Mouse (Mus musculus): Measurements from ENCODE around the gene 9430097D07Rik. TPM values are rescaled to one million over a fixed set of nuclear protein-coding genes. Genes with fewer than 3 reads are reported as not detected.

The 9430097D07Rik gene
- polyA plus RNA-seq, 1 experiment = 0.04 TPM

- H3K4me2 ChIP-seq (ENCODE audit: low read depth) = peak within 1 kb of the TSS; percentile 83
- no peaks in the 10 kb centered on the region for H3K27me3 ChIP-seq (ENCODE audit: control insufficient read depth, insufficient read depth, insufficient read length)
- TF ChIP-seq TCF12 (IDR thresholded peaks at IDR 0.05; ENCODE audit: insufficient read depth, poor library complexity, severe bottlenecking) (no peak), SRF (IDR thresholded peaks at IDR 0.05; ENCODE audit: control insufficient read depth, insufficient read length, low read depth) (peak; percentile 71), USF1 (IDR thresholded peaks at IDR 0.05; ENCODE audit: low read depth) (peak; percentile 98), REST (IDR thresholded peaks at IDR 0.05; ENCODE audit: insufficient read depth, insufficient read length) (no peak), MYOG (IDR thresholded peaks at IDR 0.05; ENCODE audit: control insufficient read depth in 1 of 3, insufficient read depth in 1 of 3, insufficient read length in 2 of 3, low read depth in 2 of 3) (no peak), POLR2A (IDR thresholded peaks at IDR 0.05; ENCODE audit: insufficient read length, low read depth) (peak; percentile 73), CEBPB (IDR thresholded peaks at IDR 0.05; ENCODE audit: insufficient read depth, poor library complexity, severe bottlenecking) (no peak), TCF3 (IDR thresholded peaks at IDR 0.05; ENCODE audit: insufficient read length, low read depth) (no peak), POLR2AphosphoS2 (IDR thresholded peaks at IDR 0.05; ENCODE audit: insufficient read length, low read depth) (peak; percentile 84)
Observed at GRCm38 (mm10) chr2:32570698-32571494, 4.6 kb downstream of the 9430097D07Rik start, which contains the start of gene Dpm2. Gene Dpm2, plus strand, starts transcription at chr2:32570858.

GRCm38 (mm10) chr2:32568941-32569340, 6.5 kb downstream of the 9430097D07Rik start:
- Histone ChIP-seq H3K27me3 (ENCODE audit: control insufficient read depth, insufficient read depth, insufficient read length) (no peaks in the 10 kb centered on the region), H3K36me3 (ENCODE audit: control insufficient read depth, insufficient read depth) (no peaks in the 10 kb centered on the region), H3K4me2 (ENCODE audit: low read depth) (no peak overlapping the region), H3ac (ENCODE audit: control insufficient read depth, insufficient read length) (no peak overlapping the region), H3K4me3 (no peak overlapping the region), H3K79me2 (ENCODE audit: control insufficient read depth, insufficient read depth) (peaks cover 21% of the 10 kb centered on the region)
- TF ChIP-seq SRF (IDR thresholded peaks at IDR 0.05; ENCODE audit: control insufficient read depth, insufficient read length, low read depth) (no peak), CEBPB (IDR thresholded peaks at IDR 0.05; ENCODE audit: insufficient read depth, poor library complexity, severe bottlenecking) (no peak), POLR2A (IDR thresholded peaks at IDR 0.05; ENCODE audit: insufficient read length, low read depth) (no peak), POLR2AphosphoS2 (IDR thresholded peaks at IDR 0.05; ENCODE audit: insufficient read length, low read depth) (no peak), MAX (IDR thresholded peaks at IDR 0.05; ENCODE audit: low read depth) (no peak), REST (IDR thresholded peaks at IDR 0.05; ENCODE audit: insufficient read depth, insufficient read length) (no peak), TCF12 (IDR thresholded peaks at IDR 0.05; ENCODE audit: insufficient read depth, poor library complexity, severe bottlenecking) (no peak), E2F4 (IDR thresholded peaks at IDR 0.05; ENCODE audit: insufficient read depth) (no peak), TCF3 (IDR thresholded peaks at IDR 0.05; ENCODE audit: insufficient read length, low read depth) (no peak), MYOD1 (IDR thresholded peaks at IDR 0.05; ENCODE audit: control insufficient read depth in 1 of 3, insufficient read length in 2 of 3, low read depth in 2 of 3) (no peak), USF1 (IDR thresholded peaks at IDR 0.05; ENCODE audit: low read depth) (no peak), MYOG (IDR thresholded peaks at IDR 0.05; ENCODE audit: control insufficient read depth in 1 of 3, insufficient read depth in 1 of 3, insufficient read length in 2 of 3, low read depth in 2 of 3) (no peak)

More at GRCm38 (mm10) chr2:32570698-32571494, 4.6 kb downstream of the 9430097D07Rik start, which contains the start of gene Dpm2:
- H3K4me3 ChIP-seq = peak within 1 kb of the TSS; percentile 84
- H3K79me2 ChIP-seq (ENCODE audit: control insufficient read depth, insufficient read depth) = peaks cover 21% of the 10 kb centered on the region
- peak within 1 kb of the TSS; percentile 11 for H3ac ChIP-seq (ENCODE audit: control insufficient read depth, insufficient read length)
- no peaks in the 10 kb centered on the region for H3K36me3 ChIP-seq (ENCODE audit: control insufficient read depth, insufficient read depth)

- Histone ChIP-seq H3K79me2 (ENCODE audit: control insufficient read depth, insufficient read depth) (peaks cover 21% of the 10 kb centered on the region), H3K36me3 (ENCODE audit: control insufficient read depth, insufficient read depth) (no peaks in the 10 kb centered on the region), H3ac (ENCODE audit: control insufficient read depth, insufficient read length) (no peak overlapping the region), H3K27me3 (ENCODE audit: control insufficient read depth, insufficient read depth, insufficient read length) (no peaks in the 10 kb centered on the region), H3K4me2 (ENCODE audit: low read depth) (no peak overlapping the region), H3K4me3 (no peak overlapping the region)
- TF ChIP-seq CEBPB (IDR thresholded peaks at IDR 0.05; ENCODE audit: insufficient read depth, poor library complexity, severe bottlenecking) (no peak), REST (IDR thresholded peaks at IDR 0.05; ENCODE audit: insufficient read depth, insufficient read length) (no peak), MAX (IDR thresholded peaks at IDR 0.05; ENCODE audit: low read depth) (no peak), MYOG (IDR thresholded peaks at IDR 0.05; ENCODE audit: control insufficient read depth in 1 of 3, insufficient read depth in 1 of 3, insufficient read length in 2 of 3, low read depth in 2 of 3) (no peak), POLR2AphosphoS2 (IDR thresholded peaks at IDR 0.05; ENCODE audit: insufficient read length, low read depth) (no peak), POLR2A (IDR thresholded peaks at IDR 0.05; ENCODE audit: insufficient read length, low read depth) (no peak)
Observed at GRCm38 (mm10) chr2:32568149-32568548, 7.3 kb downstream of the 9430097D07Rik start.

- H3K79me2 ChIP-seq (ENCODE audit: control insufficient read depth, insufficient read depth) = peaks cover 9% of the 10 kb centered on the region
- no peak overlapping the region for H3ac ChIP-seq (ENCODE audit: control insufficient read depth, insufficient read length)
- H3K4me3 ChIP-seq = no peak overlapping the region
- no peak for TF ChIP-seq USF1 (IDR thresholded peaks at IDR 0.05; ENCODE audit: low read depth)
- no peak for TF ChIP-seq MYOD1 (IDR thresholded peaks at IDR 0.05; ENCODE audit: control insufficient read depth in 1 of 3, insufficient read length in 2 of 3, low read depth in 2 of 3)
- no peak for TF ChIP-seq MAX (IDR thresholded peaks at IDR 0.05; ENCODE audit: low read depth)
- no peak for TF ChIP-seq TCF12 (IDR thresholded peaks at IDR 0.05; ENCODE audit: insufficient read depth, poor library complexity, severe bottlenecking)
- TF ChIP-seq REST (IDR thresholded peaks at IDR 0.05; ENCODE audit: insufficient read depth, insufficient read length) = no peak
- no peak for TF ChIP-seq POLR2A (IDR thresholded peaks at IDR 0.05; ENCODE audit: insufficient read length, low read depth)
- no peak for TF ChIP-seq TCF3 (IDR thresholded peaks at IDR 0.05; ENCODE audit: insufficient read length, low read depth)
- no peak for TF ChIP-seq SRF (IDR thresholded peaks at IDR 0.05; ENCODE audit: control insufficient read depth, insufficient read length, low read depth)
- no peak for TF ChIP-seq MYOG (IDR thresholded peaks at IDR 0.05; ENCODE audit: control insufficient read depth in 1 of 3, insufficient read depth in 1 of 3, insufficient read length in 2 of 3, low read depth in 2 of 3)
- TF ChIP-seq E2F4 (IDR thresholded peaks at IDR 0.05; ENCODE audit: insufficient read depth) = no peak
- TF ChIP-seq CEBPB (IDR thresholded peaks at IDR 0.05; ENCODE audit: insufficient read depth, poor library complexity, severe bottlenecking) = no peak
- no peak for TF ChIP-seq POLR2AphosphoS2 (IDR thresholded peaks at IDR 0.05; ENCODE audit: insufficient read length, low read depth)
- H3K36me3 ChIP-seq (ENCODE audit: control insufficient read depth, insufficient read depth) = no peaks in the 10 kb centered on the region
- no peaks in the 10 kb centered on the region for H3K27me3 ChIP-seq (ENCODE audit: control insufficient read depth, insufficient read depth, insufficient read length)
- H3K4me2 ChIP-seq (ENCODE audit: low read depth) = no peak overlapping the region
Observed at GRCm38 (mm10) chr2:32566536-32567063, 8.9 kb downstream of the 9430097D07Rik start.

All from myocyte (in vitro differentiated cells).